Mouse (Mus musculus): ENCODE measurements around the gene Nr4a3.

Gene Nr4a3

GRCm38 (mm10) chr4:48044491-48045211 is at the start of gene Nr4a3:
Gene Nr4a3 (plus strand): TSS chr4:48045153.
- DNase-seq (ENCODE audit: inconsistent ontology term): peak; percentile 94

GRCm38 (mm10) chr4:48002969-48003368 is 42.0 kb upstream of the Nr4a3 start:
- DNase-seq (ENCODE audit: inconsistent ontology term): no peak

GRCm38 (mm10) chr4:48003456-48003855 is 41.5 kb upstream of the Nr4a3 start:
- no peak for DNase-seq (ENCODE audit: inconsistent ontology term)

GRCm38 (mm10) chr4:48006355-48006754 is 38.6 kb upstream of the Nr4a3 start:
- DNase-seq (ENCODE audit: inconsistent ontology term): no peak

GRCm38 (mm10) chr4:48012209-48012608 is 32.7 kb upstream of the Nr4a3 start:
- DNase-seq (ENCODE audit: inconsistent ontology term): no peak

- DNase-seq (ENCODE audit: inconsistent ontology term): no peak
Observed at GRCm38 (mm10) chr4:48022966-48023365, 22.0 kb upstream of the Nr4a3 start.

GRCm38 (mm10) chr4:48029652-48030051 is 15.3 kb upstream of the Nr4a3 start:
- DNase-seq (ENCODE audit: inconsistent ontology term): no peak

- DNase-seq (ENCODE audit: inconsistent ontology term): no peak
Observed at GRCm38 (mm10) chr4:48034287-48034686, 10.7 kb upstream of the Nr4a3 start.

- no peak for DNase-seq (ENCODE audit: inconsistent ontology term)
Observed at GRCm38 (mm10) chr4:48037646-48038045, 7.3 kb upstream of the Nr4a3 start.

- DNase-seq (ENCODE audit: inconsistent ontology term): no peak
Observed at GRCm38 (mm10) chr4:48038847-48039246, 6.1 kb upstream of the Nr4a3 start.

GRCm38 (mm10) chr4:48039736-48040135 is 5.2 kb upstream of the Nr4a3 start:
- DNase-seq (ENCODE audit: inconsistent ontology term): no peak

- no peak for DNase-seq (ENCODE audit: inconsistent ontology term)
Observed at GRCm38 (mm10) chr4:48042466-48042785, 2.5 kb upstream of the Nr4a3 start.

- peak; percentile 99 for DNase-seq (ENCODE audit: inconsistent ontology term)
Observed at GRCm38 (mm10) chr4:48042786-48043701, 1.9 kb upstream of the Nr4a3 start.

- no peak for DNase-seq (ENCODE audit: inconsistent ontology term)
Observed at GRCm38 (mm10) chr4:48044141-48044490, 837 bp upstream of the Nr4a3 start.

- DNase-seq (ENCODE audit: inconsistent ontology term): no peak
Observed at GRCm38 (mm10) chr4:48045281-48045720, 348 bp downstream of the Nr4a3 start.

- DNase-seq (ENCODE audit: inconsistent ontology term): peak; percentile 63
Observed at GRCm38 (mm10) chr4:48045721-48046460, 938 bp downstream of the Nr4a3 start.

GRCm38 (mm10) chr4:48046461-48046901 is 1.5 kb downstream of the Nr4a3 start:
- peak; percentile 55 for DNase-seq (ENCODE audit: inconsistent ontology term)

- DNase-seq (ENCODE audit: inconsistent ontology term): peak; percentile 50
Observed at GRCm38 (mm10) chr4:48047136-48047765, 2.3 kb downstream of the Nr4a3 start.

- peak; percentile 21 for DNase-seq (ENCODE audit: inconsistent ontology term)
Observed at GRCm38 (mm10) chr4:48047766-48048371, 2.9 kb downstream of the Nr4a3 start.

- DNase-seq (ENCODE audit: inconsistent ontology term): no peak
Observed at GRCm38 (mm10) chr4:48048456-48049315, 3.7 kb downstream of the Nr4a3 start.

Measured in Muller cell, postnatal 12 days (primary cell).